Mouse (Mus musculus) CH12.LX (cell line): ENCODE measurements around the gene Ergic1. TPM values are rescaled to one million over a fixed set of nuclear protein-coding genes. Genes with fewer than 3 reads are reported as not detected.

ENCODE experiments used
- DNase-seq: peaks from one replicate; pipeline ENCODE4 v3.0.0-alpha.2; 2013; ENCODE audit errors: extremely low read depth
- H3K27ac ChIP-seq: 2 replicates; pipeline ENCODE4 v1.5.1; 2012; ENCODE audit warnings: low read depth, mild to moderate bottlenecking, control low read depth, moderate library complexity; ENCODE audit not compliant: insufficient read depth
- H3K27me3 ChIP-seq: replicated peaks from 2 replicates; pipeline ENCODE3; 2012; ENCODE audit warnings: inconsistent platforms
- H3K36me3 ChIP-seq, 2 experiments: replicated peaks in 1 of 2; 2 replicates each; pipeline versions ENCODE3 to v1.6.1; 2012; ENCODE audit warnings: inconsistent platforms in 1 of 2, low read length in 1 of 2, mild to moderate bottlenecking in 1 of 2, mixed read lengths in 1 of 2, moderate library complexity in 1 of 2; ENCODE audit not compliant: control insufficient read depth in 1 of 2, insufficient read depth in 1 of 2
- H3K4me1 ChIP-seq, 2 experiments: 2 replicates each; pipeline ENCODE4 v1.6.1; 2012; ENCODE audit warnings: inconsistent platforms in 1 of 2, moderate library complexity in 1 of 2; ENCODE audit not compliant: insufficient read depth in 2 of 2, control insufficient read depth in 1 of 2
- H3K4me2 ChIP-seq: 2 replicates; pipeline ENCODE4 v1.6.1; 2012; ENCODE audit warnings: low read depth, mild to moderate bottlenecking, control low read depth; ENCODE audit not compliant: poor library complexity, insufficient read depth, severe bottlenecking
- H3K4me3 ChIP-seq, 3 experiments: fragments of 150-350 bp in 1 of 3; sonication (generic) in 1 of 3; replicated peaks in 1 of 3; 2 replicates each; pipeline versions ENCODE3 to v1.5.1; 2011 to 2012; ENCODE audit warnings: low read depth in 2 of 3, low read length in 2 of 3, mild to moderate bottlenecking in 2 of 3, moderate library complexity in 2 of 3, control low read depth in 1 of 3, improper control_type of control experiment in 1 of 3, inconsistent platforms in 1 of 3, mixed read lengths in 1 of 3; ENCODE audit not compliant: poor library complexity in 1 of 3
- H3K79me2 ChIP-seq: replicated peaks from 2 replicates; pipeline ENCODE4 v1.6.1; 2012; ENCODE audit warnings: mild to moderate bottlenecking, moderate library complexity; ENCODE audit not compliant: control insufficient read depth, poor library complexity, insufficient read depth, severe bottlenecking; ENCODE audit errors: extremely low read depth
- H3K9ac ChIP-seq: 2 replicates; pipeline ENCODE4 v1.6.1; 2012; ENCODE audit warnings: low read depth, mild to moderate bottlenecking, control low read depth, moderate library complexity; ENCODE audit not compliant: insufficient read depth
- H3K9me3 ChIP-seq: replicated peaks from 2 replicates; pipeline ENCODE3; 2012; ENCODE audit warnings: low read length, inconsistent platforms, mixed read lengths
- BHLHE40 ChIP-seq: IDR thresholded peaks from 2 replicates; pipeline ENCODE4 v1.6.1; 2011; ENCODE audit warnings: mild to moderate bottlenecking, low read depth, low read length, improper control_type of control experiment
- CHD1 ChIP-seq: IDR thresholded peaks from 2 replicates; pipeline ENCODE4 v1.6.1; 2012; ENCODE audit warnings: low read depth, low read length, improper control_type of control experiment, inconsistent platforms
- CHD2 ChIP-seq: IDR thresholded peaks from 2 replicates; pipeline ENCODE4 v1.6.1; 2011; ENCODE audit warnings: low read length, improper control_type of control experiment
- CTCF ChIP-seq, 2 experiments: IDR thresholded peaks in 1 of 2; conservative IDR thresholded peaks in 1 of 2; 2 replicates each; pipeline ENCODE4 v1.5.1; 2011 to 2012; ENCODE audit warnings: low read depth in 2 of 2, low read length in 2 of 2, improper control_type of control experiment in 1 of 2, inconsistent platforms in 1 of 2, mild to moderate bottlenecking in 1 of 2, moderate library complexity in 1 of 2
- EP300 ChIP-seq: IDR thresholded peaks from 2 replicates; pipeline ENCODE4 v1.6.1; 2011; ENCODE audit warnings: low read length, improper control_type of control experiment
- IRF4 ChIP-seq: IDR thresholded peaks from 2 replicates; pipeline ENCODE4 v1.6.1; 2014; ENCODE audit warnings: low read depth, mild to moderate bottlenecking, inconsistent platforms, low read length, improper control_type of control experiment
- KAT2A ChIP-seq: IDR thresholded peaks from 2 replicates; pipeline ENCODE4 v1.6.1; 2012; ENCODE audit warnings: low read length, improper control_type of control experiment, inconsistent platforms; ENCODE audit not compliant: insufficient replicate concordance
- MXI1 ChIP-seq: IDR thresholded peaks from 2 replicates; pipeline ENCODE4 v1.6.1; 2011; ENCODE audit warnings: mild to moderate bottlenecking, low read depth, low read length, improper control_type of control experiment
- MYC ChIP-seq: IDR thresholded peaks from 2 replicates; pipeline ENCODE4 v1.6.1; 2011; ENCODE audit warnings: low read depth, mild to moderate bottlenecking, improper control_type of control experiment, low read length
- PAX5 ChIP-seq: IDR thresholded peaks from 2 replicates; pipeline ENCODE4 v1.6.1; 2012; ENCODE audit warnings: low read length, inconsistent platforms, mixed read lengths
- RCOR1 ChIP-seq: conservative IDR thresholded peaks from 2 replicates; pipeline ENCODE4 v1.6.1; 2012; ENCODE audit warnings: low read depth, mild to moderate bottlenecking, inconsistent platforms, low read length, improper control_type of control experiment
- TBP ChIP-seq: conservative IDR thresholded peaks from 2 replicates; pipeline ENCODE4 v1.6.1; 2011; ENCODE audit warnings: low read depth, low read length, improper control_type of control experiment
- UBTF ChIP-seq: IDR thresholded peaks from 2 replicates; pipeline ENCODE4 v1.6.1; 2012; ENCODE audit warnings: low read depth, mild to moderate bottlenecking, inconsistent platforms, low read length, improper control_type of control experiment, moderate library complexity
- USF2 ChIP-seq: conservative IDR thresholded peaks from 2 replicates; pipeline ENCODE4 v1.6.1; 2011; ENCODE audit warnings: low read depth, low read length, improper control_type of control experiment
- ZKSCAN1 ChIP-seq: IDR thresholded peaks from 2 replicates; pipeline ENCODE4 v1.6.1; 2012; ENCODE audit warnings: low read depth, inconsistent platforms, low read length, improper control_type of control experiment, borderline replicate concordance
- ZNF384 ChIP-seq: IDR thresholded peaks from 2 replicates; pipeline ENCODE4 v1.6.1; 2012; ENCODE audit warnings: low read depth, low read length, improper control_type of control experiment, inconsistent platforms
- dilution Hi-C: fragments of 300-500 bp; cut with MboI; formaldehyde crosslinking; loops from 2 replicates; pipeline ENCODE4 v1.14.3; 2020; ENCODE audit warnings: low sequenced_read_pairs; ENCODE audit not compliant: extremely low pct_unique_long_range_greater_than_20kb, extremely low pct_ligation_motif_present
- in situ Hi-C: fragments of 300-500 bp; cut with MboI; formaldehyde crosslinking; loops from 3 replicates; pipeline ENCODE4 v1.14.3; 2019; ENCODE audit warnings: low sequenced_read_pairs, low pct_ligation_motif_present, low pct_unique_long_range_greater_than_20kb, mixed read lengths
- polyA plus RNA-seq: library from polyadenylated mRNA; unstranded; fragments of >175 nt; gene quantifications from 2 replicates; pipeline ENCODE4 v1.2.1, GENCODE M21; 2012; ENCODE audit warnings: low read depth; ENCODE audit not compliant: insufficient read length
- total RNA-seq, 2 experiments: library from RNA; depleted of rRNA; stranded (reverse); fragments of 300-350 nt in 1 of 2; fragments of >200 nt in 1 of 2; gene quantifications; 2 replicates each; pipeline ENCODE4 v1.2.3; 2012 to 2014

Ergic1 gene
- total and polyA plus RNA-seq, 3 experiments: 93.5 to 142 (median 131) TPM

DNA sequence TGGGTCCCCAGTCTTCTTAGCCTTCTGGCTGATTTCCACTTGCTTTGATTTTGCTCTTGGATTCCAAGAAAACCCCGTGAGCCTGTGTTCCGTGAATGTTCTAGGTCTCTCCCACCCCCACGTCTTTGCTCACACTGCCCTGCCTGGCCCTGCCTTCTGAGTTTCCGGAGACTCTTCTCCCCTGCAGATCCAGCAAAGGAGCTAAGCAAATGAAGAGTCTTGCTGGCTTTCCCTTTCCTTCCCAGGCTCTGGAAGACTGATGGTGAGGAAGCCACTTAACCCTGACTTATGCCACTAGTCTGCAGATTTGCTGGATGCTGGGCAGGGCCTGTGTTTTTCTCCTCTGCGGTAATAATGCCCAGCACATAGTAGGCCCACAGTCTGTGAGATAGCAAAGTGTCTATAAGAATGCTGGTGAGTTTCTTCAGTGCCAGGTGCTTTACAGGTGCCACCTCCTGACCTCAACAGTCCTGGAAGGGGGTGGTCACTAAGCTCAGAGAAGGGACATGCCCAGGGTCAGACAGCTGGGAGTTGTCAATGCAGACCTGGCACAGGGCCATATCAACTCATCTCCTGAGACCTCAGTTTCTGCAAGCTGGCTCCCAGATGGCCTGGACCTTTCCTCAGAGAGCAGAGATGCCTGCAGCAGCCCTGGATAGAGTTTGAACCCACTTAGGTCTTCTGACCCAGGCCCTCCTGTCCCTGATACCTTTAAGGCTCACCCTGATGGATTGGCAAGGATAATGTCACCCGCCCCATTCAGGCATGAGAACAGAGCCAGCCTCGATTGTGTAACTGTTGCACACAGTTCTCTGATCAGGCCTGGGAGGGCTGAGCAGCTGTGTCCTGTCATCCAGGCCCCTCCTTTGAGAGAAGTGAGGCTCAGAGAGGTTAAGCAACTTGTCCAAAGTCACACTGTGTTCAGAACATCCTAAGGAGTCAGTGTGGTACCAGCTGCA lies 49.2 kb upstream of the Ergic1 start:
- Histone ChIP-seq H3K9ac (no peak overlapping the region), H3K36me3 (no peaks in the 10 kb centered on the region), H3K9me3 (no peaks in the 10 kb centered on the region), H3K4me3 (no peak overlapping the region), H3K4me2 (no peak overlapping the region), H3K4me1 (peaks cover 9 to 24% of the 10 kb centered on the region in 2 experiments), H3K27ac (no peak overlapping the region), H3K79me2 (peaks cover 6% of the 10 kb centered on the region; the same call in 1 of the 2 replicates), H3K27me3 (no peaks in the 10 kb centered on the region)
- TF ChIP-seq ZKSCAN1: peak; percentile 62
- no peak for TF ChIP-seq KAT2A
- TF ChIP-seq ZNF384: no peak
- no peak for TF ChIP-seq PAX5
- no peak for TF ChIP-seq CHD1
- dilution Hi-C loops: no loop called here
- in situ Hi-C loops: no loop called here
- DNase-seq: no peak

- no peak for TF ChIP-seq MXI1
- TF ChIP-seq CHD2: no peak
- no peak for TF ChIP-seq RCOR1
- no peak for TF ChIP-seq PAX5
- no peak for TF ChIP-seq TBP
- no peak for TF ChIP-seq ZKSCAN1
- no peak for TF ChIP-seq IRF4
- no peak for TF ChIP-seq BHLHE40
- TF ChIP-seq MYC: no peak
- no peak for TF ChIP-seq EP300
- no peak for TF ChIP-seq UBTF
- TF ChIP-seq USF2: no peak
- no peak for TF ChIP-seq CTCF (conservative IDR thresholded peaks at IDR 0.05 in 1 of 2, IDR thresholded peaks at IDR 0.05 in 1 of 2; ENCODE audit: low read depth in 2 of 2, low read length in 2 of 2)
- TF ChIP-seq, all 38 proteins: peak for 0
- dilution Hi-C loops (no loop called here), in situ Hi-C loops (no loop called here)
- Histone ChIP-seq H3K4me1 (peaks cover 15 to 32% of the 10 kb centered on the region in 2 experiments), H3K9me3 (no peaks in the 10 kb centered on the region), H3K27me3 (no peaks in the 10 kb centered on the region), H3K9ac (no peak overlapping the region), H3K36me3 (no peaks in the 10 kb centered on the region), H3K27ac (no peak overlapping the region), H3K4me3 (no peak overlapping the region), H3K4me2 (no peak overlapping the region), H3K79me2 (no peaks in the 10 kb centered on the region)
- DNase-seq: no peak
These were observed 48.3 kb upstream of the Ergic1 start for GRCm38 (mm10) chr17:26512961-26513360.
